Mouse (Mus musculus) limb, embryonic 14.5 days (tissue): Measurements from ENCODE around the gene Xlr4c. TPM values are rescaled to one million over a fixed set of nuclear protein-coding genes. Genes with fewer than 3 reads are reported as not detected.
"Not testable (repeated sequence)": the region's sequence is repeated elsewhere in the genome, so short reads cannot be mapped to it uniquely, and the experiment has no call there.

Source experiments
- ATAC-seq: fragments of 200-750 bp; cut with Nextera tagmentation; 2 replicates; pipeline ENCODE4 v1.8.0; 2017; ENCODE audit warnings: low read depth, moderate number of reproducible peaks, moderate TSS enrichment; ENCODE audit not compliant: low FRiP score
- DNase-seq: peaks from one replicate; pipeline ENCODE4 v3.0.0-alpha.2; 2015; ENCODE audit warnings: low spot score
- H3K27ac ChIP-seq: fragments of 300-500 bp; sonication (generic); replicated peaks from 2 replicates; pipeline ENCODE4 v1.5.1; 2014; ENCODE audit warnings: low read depth, mild to moderate bottlenecking, low read length, moderate library complexity, mixed read lengths
- H3K27me3 ChIP-seq: fragments of 300-500 bp; sonication (generic); 2 replicates; pipeline ENCODE4 v1.6.1; 2014; ENCODE audit warnings: low read length, mixed read lengths; ENCODE audit not compliant: control insufficient read depth, insufficient read depth
- H3K36me3 ChIP-seq: fragments of 300-500 bp; sonication (generic); 2 replicates; pipeline ENCODE4 v1.6.1; 2014; ENCODE audit warnings: mild to moderate bottlenecking, low read length, moderate library complexity, mixed read lengths; ENCODE audit not compliant: control insufficient read depth, insufficient read depth
- H3K4me1 ChIP-seq: fragments of 300-500 bp; sonication (generic); 2 replicates; pipeline ENCODE4 v1.6.1; 2014; ENCODE audit warnings: antibody characterized with exemption, low read length, mixed read lengths; ENCODE audit not compliant: control insufficient read depth, insufficient read depth
- H3K4me2 ChIP-seq: fragments of 300-500 bp; sonication (generic); replicated peaks from 2 replicates; pipeline ENCODE4 v1.6.1; 2014; ENCODE audit warnings: low read depth, mild to moderate bottlenecking, low read length, moderate library complexity; ENCODE audit not compliant: severe bottlenecking
- H3K4me3 ChIP-seq: fragments of 300-500 bp; sonication (generic); replicated peaks from 2 replicates; pipeline ENCODE4 v1.5.1; 2014; ENCODE audit warnings: low read length
- H3K9ac ChIP-seq: fragments of 300-500 bp; sonication (generic); 2 replicates; pipeline ENCODE4 v1.6.1; 2014; ENCODE audit warnings: mild to moderate bottlenecking, low read depth, low read length, moderate library complexity; ENCODE audit not compliant: severe bottlenecking
- H3K9me3 ChIP-seq: fragments of 300-500 bp; sonication (generic); 2 replicates; pipeline ENCODE4 v1.6.1; 2016; ENCODE audit warnings: low read length; ENCODE audit not compliant: control insufficient read depth
- POLR2A ChIP-seq: fragments of 200-500 bp; IDR thresholded peaks from 2 replicates; pipeline ENCODE4 v1.8.0; 2012; ENCODE audit warnings: inconsistent platforms, mild to moderate bottlenecking, moderate library complexity, borderline replicate concordance; ENCODE audit not compliant: insufficient read depth, insufficient read length; ENCODE audit errors: extremely low read depth
- WGBS: fragments of 180-500 bp; shearing (Covaris S2); extraction: QIAGEN DNeasy Blood & Tissue Kit; methylation state at CpG from one replicate; pipeline ENCODE4 v1.1.7; 2014; 5-methylcytosine and 5-hydroxymethylcytosine counted together
- polyA plus RNA-seq, 2 experiments: library from polyadenylated mRNA; depleted of rRNA in 1 of 2; stranded (reverse) in 1 of 2; unstranded in 1 of 2; fragments of >200 nt; fragmentation: Nextera tagmentation in 1 of 2; extraction: Ambion mirVana in 1 of 2; gene quantifications; 2 replicates each; pipeline versions ENCODE4 v1.2.1 to v1.2.3; 2012 to 2014

Xlr4c gene
- polyA plus RNA-seq, 2 experiments = 0.47 TPM; not detected in 1

DNA sequence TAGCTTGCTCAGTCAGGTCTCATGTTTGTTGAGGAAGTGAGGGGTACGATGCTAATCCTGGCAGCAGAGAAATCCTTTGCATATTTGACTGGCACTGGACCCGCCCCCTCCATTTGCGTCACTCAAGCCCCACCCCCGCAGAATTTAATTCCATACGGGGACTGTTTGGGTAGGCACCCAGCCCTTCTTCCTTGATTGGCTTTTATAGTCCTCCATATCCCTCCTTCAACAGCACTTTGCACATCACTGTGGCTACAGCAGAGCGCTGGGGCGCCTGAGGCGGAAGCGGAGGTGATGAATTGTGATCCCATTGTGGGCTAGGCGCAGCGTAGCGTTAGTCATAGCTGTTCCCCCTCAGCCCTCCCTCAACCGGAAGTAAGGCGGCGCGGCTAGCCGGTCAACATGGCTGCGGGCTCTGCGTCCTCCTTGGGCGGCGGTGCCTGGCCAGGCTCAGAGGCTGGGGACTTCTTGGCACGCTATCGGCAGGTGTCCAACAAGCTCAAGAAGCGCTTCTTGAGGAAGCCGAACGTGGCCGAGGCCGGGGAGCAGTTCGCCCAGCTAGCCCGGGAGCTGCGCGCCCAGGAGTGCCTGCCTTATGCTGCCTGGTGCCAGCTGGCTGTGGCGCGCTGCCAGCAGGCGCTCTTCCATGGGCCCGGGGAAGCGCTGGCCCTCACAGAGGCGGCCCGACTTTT is 14.9 kb downstream of the Xlr4c start, which contains the start of gene F8a:
TSS of gene F8a (plus strand) at position 378 of the 692 bp plus-strand sequence.
- 16% methylated on average over 25 of the region's 39 CpGs for WGBS
- Histone ChIP-seq H3K4me2 (peak within 1 kb of the TSS; percentile 75), H3K4me3 (peak within 1 kb of the TSS; percentile 56), H3K9ac (peak within 1 kb of the TSS; percentile 66), H3K27me3 (peaks cover 4% of the 10 kb centered on the region; the same call in 1 of the 2 replicates), H3K27ac (peak within 1 kb of the TSS; percentile 73), H3K9me3 (no peaks in the 10 kb centered on the region), H3K4me1 (no peaks in the 10 kb centered on the region), H3K36me3 (no peaks in the 10 kb centered on the region)
- ATAC-seq (peak; percentile 94), DNase-seq (peak; percentile 66)
- peak; percentile 53; the same call in 1 of the 2 replicates for TF ChIP-seq POLR2A

DNA sequence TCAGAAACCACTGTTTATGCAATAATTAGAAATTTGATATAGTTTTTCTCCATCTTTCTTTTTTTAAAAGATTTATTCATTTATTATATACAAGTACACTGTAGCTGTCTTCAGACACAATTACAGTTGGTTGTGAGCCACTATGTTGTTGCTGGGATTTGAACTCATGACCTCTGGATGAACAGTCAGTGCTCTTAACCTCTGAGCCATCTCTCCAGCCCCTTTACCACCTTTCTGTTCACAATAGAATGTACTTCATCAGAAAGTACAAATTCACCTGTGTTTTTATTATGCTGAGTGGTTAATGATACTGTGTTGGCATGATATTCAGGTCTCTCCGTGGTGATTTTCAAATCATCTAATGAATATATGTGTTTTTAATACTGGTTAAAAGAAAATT is 17.6 kb downstream of the Xlr4c start:
- ATAC-seq = no peak
- no peak overlapping the region for H3K4me2 ChIP-seq
- H3K36me3 ChIP-seq = no peaks in the 10 kb centered on the region
- H3K9me3 ChIP-seq = no peaks in the 10 kb centered on the region
- DNase-seq = no peak
- H3K9ac ChIP-seq = no peak overlapping the region
- H3K4me1 ChIP-seq = no peaks in the 10 kb centered on the region
- WGBS = 52% methylated on average over 1 of the region's 1 CpGs
- no peak overlapping the region for H3K4me3 ChIP-seq
- TF ChIP-seq POLR2A = no peak
- H3K27me3 ChIP-seq = peaks cover 4% of the 10 kb centered on the region; the same call in 1 of the 2 replicates
- H3K27ac ChIP-seq = no peak overlapping the region

DNA sequence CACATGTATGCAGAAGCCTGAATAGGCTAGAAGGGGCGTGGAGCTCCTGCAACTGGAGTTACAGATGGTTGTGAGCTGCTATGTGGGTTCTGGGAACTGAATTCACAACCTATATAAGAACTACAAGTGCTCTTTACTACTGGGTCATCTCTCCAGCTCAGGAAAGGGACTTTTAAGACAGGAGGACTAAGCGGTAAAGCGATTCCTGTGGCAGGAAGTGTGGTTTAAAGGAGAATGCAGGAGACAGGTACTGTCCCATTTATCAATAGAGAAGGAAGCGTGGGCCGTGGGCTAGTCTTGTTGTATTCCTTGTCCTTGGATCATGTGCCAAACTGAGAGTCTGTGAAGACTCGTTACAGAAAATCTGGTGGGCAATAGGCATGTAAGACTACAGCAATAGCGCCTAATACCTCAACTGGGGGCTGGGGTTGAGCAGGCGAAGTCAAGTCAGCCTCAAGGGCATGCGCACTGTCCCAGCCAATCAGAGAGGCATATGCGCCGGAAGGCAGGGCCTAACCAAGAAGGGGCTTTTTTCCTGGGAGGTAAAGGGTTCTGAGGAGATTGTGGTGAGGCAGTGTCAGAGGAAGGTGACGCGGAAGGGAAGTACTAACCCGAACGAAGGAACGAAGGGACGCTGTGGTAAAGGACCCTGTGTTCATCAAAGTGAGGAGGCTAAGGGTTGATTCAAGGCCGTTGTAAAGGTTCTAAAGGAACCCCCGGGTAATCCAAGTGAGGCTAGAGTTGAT is 28.9 kb downstream of the Xlr4c start, which contains the start of gene Xlr4b:
TSS of gene Xlr4b (plus strand) at position 515 of the 746 bp plus-strand sequence.
- not testable (repeated sequence) for H3K4me3 ChIP-seq, H3K9ac ChIP-seq

GRCm38 (mm10) chrX:73191934-73192333 is 51.0 kb downstream of the Xlr4c start, which contains the start of gene Xlr3b:
TSS of gene Xlr3b (plus strand) at chrX:73192207.
- not testable (repeated sequence) for H3K36me3 ChIP-seq, H3K4me3 ChIP-seq, DNase-seq, H3K27me3 ChIP-seq, ATAC-seq, H3K4me2 ChIP-seq, H3K4me1 ChIP-seq, H3K9ac ChIP-seq, H3K9me3 ChIP-seq, H3K27ac ChIP-seq
- 85% methylated on average over 8 of the region's 12 CpGs for WGBS

More for the DNA sequence above, 28.9 kb downstream of the Xlr4c start, which contains the start of gene Xlr4b:
- not testable (repeated sequence) for H3K9me3 ChIP-seq, ATAC-seq, H3K36me3 ChIP-seq, H3K4me2 ChIP-seq, H3K27me3 ChIP-seq, H3K27ac ChIP-seq, H3K4me1 ChIP-seq, DNase-seq
- 74% methylated on average over 10 of the region's 19 CpGs for WGBS

Other genes with a start within 250 kb of the Xlr4c start
- 0.06 TPM in 1 of 2 replicates, not detected in the other for gene Pnma5, start 206.0 kb downstream of the Xlr4c start, polyA plus RNA-seq (2012; rRNA removed)
- gene Pnma5, start 206.0 kb downstream of the Xlr4c start, polyA plus RNA-seq (2014; fragmentation: Nextera tagmentation; extraction: Ambion mirVana) = 0.11 and 0.23 TPM in 2 replicates
- gene Pnma3, start 178.3 kb downstream of the Xlr4c start, polyA plus RNA-seq (2012; rRNA removed) = 0.90 and 1.1 TPM in 2 replicates
- 0.10 and 0.17 TPM in 2 replicates for gene Pnma3, start 178.3 kb downstream of the Xlr4c start, polyA plus RNA-seq (2014; fragmentation: Nextera tagmentation; extraction: Ambion mirVana)
- 0.13 and 1.3 TPM in 2 replicates for gene Xlr4a, start 160.7 kb downstream of the Xlr4c start, polyA plus RNA-seq (2012; rRNA removed)
- gene Xlr4a, start 160.7 kb downstream of the Xlr4c start, polyA plus RNA-seq (2014; fragmentation: Nextera tagmentation; extraction: Ambion mirVana) = 1.1 TPM in 1 of 2 replicates, not detected in the other
- 0.87 and 3.8 TPM in 2 replicates for gene Xlr3a, start 146.0 kb downstream of the Xlr4c start, polyA plus RNA-seq (2012; rRNA removed)
- 1.4 and 1.6 TPM in 2 replicates for gene Xlr3a, start 146.0 kb downstream of the Xlr4c start, polyA plus RNA-seq (2014; fragmentation: Nextera tagmentation; extraction: Ambion mirVana)
- 0.06 and 0.10 TPM in 2 replicates for gene Gm14685, start 126.1 kb downstream of the Xlr4c start, polyA plus RNA-seq (2012; rRNA removed)
- gene Gm14685, start 126.1 kb downstream of the Xlr4c start, polyA plus RNA-seq (2014; fragmentation: Nextera tagmentation; extraction: Ambion mirVana) = 0.18 TPM in 1 of 2 replicates, not detected in the other
- gene Xlr5b, start 94.3 kb downstream of the Xlr4c start, polyA plus RNA-seq (2012; rRNA removed) = not detected in 2 replicates
- gene Xlr5b, start 94.3 kb downstream of the Xlr4c start, polyA plus RNA-seq (2014; fragmentation: Nextera tagmentation; extraction: Ambion mirVana) = not detected in 2 replicates
- gene DXBay18, start 93.7 kb downstream of the Xlr4c start, polyA plus RNA-seq (2012; rRNA removed) = 0.05 and 0.16 TPM in 2 replicates
- gene DXBay18, start 93.7 kb downstream of the Xlr4c start, polyA plus RNA-seq (2014; fragmentation: Nextera tagmentation; extraction: Ambion mirVana) = 0.22 TPM in 1 of 2 replicates, not detected in the other
- not detected in 2 replicates for gene Spin2d, start 66.1 kb downstream of the Xlr4c start, polyA plus RNA-seq (2012; rRNA removed)
- gene Spin2d, start 66.1 kb downstream of the Xlr4c start, polyA plus RNA-seq (2014; fragmentation: Nextera tagmentation; extraction: Ambion mirVana) = not detected in 2 replicates
- gene Xlr3b, start 50.9 kb downstream of the Xlr4c start, polyA plus RNA-seq (2012; rRNA removed) = 5.9 and 17.4 TPM in 2 replicates
- gene Xlr3b, start 50.9 kb downstream of the Xlr4c start, polyA plus RNA-seq (2014; fragmentation: Nextera tagmentation; extraction: Ambion mirVana) = 4.6 and 10.2 TPM in 2 replicates
- gene Xlr4b, start 28.8 kb downstream of the Xlr4c start, polyA plus RNA-seq (2012; rRNA removed) = 0.29 and 0.98 TPM in 2 replicates
- 0.30 and 1.3 TPM in 2 replicates for gene Xlr4b, start 28.8 kb downstream of the Xlr4c start, polyA plus RNA-seq (2014; fragmentation: Nextera tagmentation; extraction: Ambion mirVana)
- 6.9 and 10.1 TPM in 2 replicates for gene F8a, start 14.8 kb downstream of the Xlr4c start, polyA plus RNA-seq (2012; rRNA removed)
- 11.9 and 12.3 TPM in 2 replicates for gene F8a, start 14.8 kb downstream of the Xlr4c start, polyA plus RNA-seq (2014; fragmentation: Nextera tagmentation; extraction: Ambion mirVana)
- 0.24 and 0.38 TPM in 2 replicates for gene Xlr3c, start 22.3 kb upstream of the Xlr4c start, polyA plus RNA-seq (2012; rRNA removed)
- 0.12 and 0.41 TPM in 2 replicates for gene Xlr3c, start 22.3 kb upstream of the Xlr4c start, polyA plus RNA-seq (2014; fragmentation: Nextera tagmentation; extraction: Ambion mirVana)
- 0.06 TPM in 1 of 2 replicates, not detected in the other for gene Xlr5a, start 49.8 kb upstream of the Xlr4c start, polyA plus RNA-seq (2012; rRNA removed)
- gene Xlr5a, start 49.8 kb upstream of the Xlr4c start, polyA plus RNA-seq (2014; fragmentation: Nextera tagmentation; extraction: Ambion mirVana) = 0.12 TPM in 1 of 2 replicates, not detected in the other
- not detected in 2 replicates for gene Xlr5c, start 49.8 kb upstream of the Xlr4c start, polyA plus RNA-seq (2012; rRNA removed)
- not detected in 2 replicates for gene Xlr5c, start 49.8 kb upstream of the Xlr4c start, polyA plus RNA-seq (2014; fragmentation: Nextera tagmentation; extraction: Ambion mirVana)
- gene Gm45015, start 93.7 kb upstream of the Xlr4c start, polyA plus RNA-seq (2012; rRNA removed) = not detected in 2 replicates
- gene Gm45015, start 93.7 kb upstream of the Xlr4c start, polyA plus RNA-seq (2014; fragmentation: Nextera tagmentation; extraction: Ambion mirVana) = not detected in 2 replicates
- 38.1 and 48.7 TPM in 2 replicates for gene Zfp275, start 99.5 kb upstream of the Xlr4c start, polyA plus RNA-seq (2012; rRNA removed)
- 24.0 and 25.7 TPM in 2 replicates for gene Zfp275, start 99.5 kb upstream of the Xlr4c start, polyA plus RNA-seq (2014; fragmentation: Nextera tagmentation; extraction: Ambion mirVana)
- not detected in 2 replicates for gene Gm18336, start 155.6 kb upstream of the Xlr4c start, polyA plus RNA-seq (2012; rRNA removed)
- not detected in 2 replicates for gene Gm18336, start 155.6 kb upstream of the Xlr4c start, polyA plus RNA-seq (2014; fragmentation: Nextera tagmentation; extraction: Ambion mirVana)
- gene Zfp92, start 168.0 kb upstream of the Xlr4c start, polyA plus RNA-seq (2012; rRNA removed) = 0.35 and 0.49 TPM in 2 replicates
- gene Zfp92, start 168.0 kb upstream of the Xlr4c start, polyA plus RNA-seq (2014; fragmentation: Nextera tagmentation; extraction: Ambion mirVana) = 0.12 and 0.25 TPM in 2 replicates
- 0.83 and 0.87 TPM in 2 replicates for gene Trex2, start 192.2 kb upstream of the Xlr4c start, polyA plus RNA-seq (2012; rRNA removed)
- 0.93 and 0.99 TPM in 2 replicates for gene Trex2, start 192.2 kb upstream of the Xlr4c start, polyA plus RNA-seq (2014; fragmentation: Nextera tagmentation; extraction: Ambion mirVana)
- 39.6 and 48.7 TPM in 2 replicates for gene Haus7, start 215.9 kb upstream of the Xlr4c start, polyA plus RNA-seq (2012; rRNA removed)
- gene Haus7, start 215.9 kb upstream of the Xlr4c start, polyA plus RNA-seq (2014; fragmentation: Nextera tagmentation; extraction: Ambion mirVana) = 56.1 and 61.6 TPM in 2 replicates
- gene Bgn, start 240.5 kb upstream of the Xlr4c start, polyA plus RNA-seq (2012; rRNA removed) = 399 and 527 TPM in 2 replicates
- gene Bgn, start 240.5 kb upstream of the Xlr4c start, polyA plus RNA-seq (2014; fragmentation: Nextera tagmentation; extraction: Ambion mirVana) = 223 and 226 TPM in 2 replicates